Mouse (Mus musculus) kidney, embryonic 14.5 days (tissue): ENCODE measurements around the gene Sipa1l1. TPM values are rescaled to one million over a fixed set of nuclear protein-coding genes. Genes with fewer than 3 reads are reported as not detected.

Experiments
- ATAC-seq: fragments of 200-750 bp; cut with Nextera tagmentation; 2 replicates; pipeline ENCODE4 v1.8.0; 2017; ENCODE audit warnings: moderate number of reproducible peaks, mild to moderate bottlenecking, moderate TSS enrichment, moderate library complexity; ENCODE audit not compliant: low FRiP score, low TSS enrichment
- H3K27ac ChIP-seq: fragments of 300-500 bp; sonication (generic); 2 replicates; pipeline ENCODE4 v1.5.1; 2014; ENCODE audit warnings: low read depth, mild to moderate bottlenecking, low read length, moderate library complexity, mixed read lengths
- H3K27me3 ChIP-seq: fragments of 300-500 bp; sonication (generic); 2 replicates; pipeline ENCODE4 v1.6.1; 2014; ENCODE audit warnings: mild to moderate bottlenecking, low read length; ENCODE audit not compliant: control insufficient read depth, insufficient read depth
- H3K36me3 ChIP-seq: fragments of 300-500 bp; sonication (generic); 2 replicates; pipeline ENCODE4 v1.6.1; 2014; ENCODE audit warnings: low read length, mixed read lengths; ENCODE audit not compliant: control insufficient read depth, insufficient read depth
- H3K4me1 ChIP-seq: fragments of 300-500 bp; sonication (generic); 2 replicates; pipeline ENCODE4 v1.6.1; 2014; ENCODE audit warnings: low read length, mixed read lengths; ENCODE audit not compliant: control insufficient read depth, insufficient read depth
- H3K4me2 ChIP-seq: fragments of 300-500 bp; sonication (generic); replicated peaks from 2 replicates; pipeline ENCODE4 v1.6.1; 2014; ENCODE audit warnings: low read depth, mild to moderate bottlenecking, low read length
- H3K4me3 ChIP-seq: fragments of 300-500 bp; sonication (generic); 2 replicates; pipeline ENCODE4 v1.5.1; 2014; ENCODE audit warnings: mild to moderate bottlenecking, low read length
- H3K9ac ChIP-seq: fragments of 300-500 bp; sonication (generic); 2 replicates; pipeline ENCODE4 v1.6.1; 2014; ENCODE audit warnings: low read depth, mild to moderate bottlenecking, low read length, moderate library complexity
- H3K9me3 ChIP-seq: fragments of 300-500 bp; sonication (generic); 2 replicates; pipeline ENCODE4 v1.6.1; 2016; ENCODE audit warnings: low read length; ENCODE audit not compliant: control insufficient read depth
- WGBS: fragments of 180-500 bp; shearing (Covaris S2); extraction: QIAGEN DNeasy Blood & Tissue Kit; methylation state at CpG from one replicate; pipeline ENCODE4 v1.1.7; 2014; 5-methylcytosine and 5-hydroxymethylcytosine counted together
- polyA plus RNA-seq: library from polyadenylated mRNA; unstranded; fragments of >200 nt; fragmentation: Nextera tagmentation; extraction: Ambion mirVana; gene quantifications from 2 replicates; pipeline ENCODE4 v1.2.1, GENCODE M21; 2014

Sipa1l1 gene
- polyA plus RNA-seq, 1 experiment from 2014 or later = 43.8 TPM

GRCm38 (mm10) chr12:82407531-82408255 lies 238.6 kb downstream of the Sipa1l1 start:
- no peak for ATAC-seq
- H3K4me2 ChIP-seq = no peak overlapping the region
- no peaks in the 10 kb centered on the region for H3K27me3 ChIP-seq
- 80% methylated on average over 5 of the region's 5 CpGs for WGBS
- no peak overlapping the region for H3K4me3 ChIP-seq
- no peaks in the 10 kb centered on the region for H3K9me3 ChIP-seq
- H3K9ac ChIP-seq = no peak overlapping the region
- 0 out of 2 replicates have a peak, but pooled peaks cover 3% of the 10 kb centered on the region for H3K4me1 ChIP-seq
- H3K36me3 ChIP-seq = peaks cover 4% of the 10 kb centered on the region; the same call in 1 of the 2 replicates
- H3K27ac ChIP-seq = no peak overlapping the region

DNA sequence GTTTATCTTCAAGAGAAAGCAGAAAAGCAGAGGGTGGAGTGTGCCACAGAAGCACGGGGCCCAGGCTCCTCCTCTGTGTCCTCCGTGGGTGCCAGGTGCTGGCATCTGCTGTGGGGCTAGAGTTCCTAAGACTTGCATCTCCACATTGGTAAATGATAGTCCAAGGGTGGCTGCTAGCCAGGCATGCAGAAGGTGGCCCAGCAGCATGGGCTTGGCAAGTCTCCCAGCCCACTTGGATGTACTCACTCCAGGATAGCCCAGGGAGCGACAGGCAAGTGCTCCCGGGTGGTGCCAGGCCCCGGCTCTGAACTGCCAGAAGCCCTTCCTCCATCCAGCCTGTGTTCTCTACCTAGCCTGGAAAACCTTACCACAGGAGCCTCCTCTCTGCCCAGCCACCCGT lies 239.4 kb downstream of the Sipa1l1 start:
- H3K36me3 ChIP-seq = no peaks in the 10 kb centered on the region; the same call in 1 of the 2 replicates
- no peak overlapping the region for H3K4me2 ChIP-seq
- no peaks in the 10 kb centered on the region for H3K27me3 ChIP-seq
- H3K9ac ChIP-seq = no peak overlapping the region
- no peak overlapping the region for H3K27ac ChIP-seq
- no peak overlapping the region for H3K4me3 ChIP-seq
- H3K4me1 ChIP-seq = 0 out of 2 replicates have a peak, but pooled peaks cover 3% of the 10 kb centered on the region
- 88% methylated on average over 6 of the region's 6 CpGs for WGBS
- H3K9me3 ChIP-seq = no peaks in the 10 kb centered on the region
- ATAC-seq = no peak

- no peak for ATAC-seq
- WGBS = 75% methylated on average over 7 of the region's 7 CpGs
Observed at GRCm38 (mm10) chr12:82409686-82410472, 240.8 kb downstream of the Sipa1l1 start.

GRCm38 (mm10) chr12:82412291-82413032 lies 243.3 kb downstream of the Sipa1l1 start:
- no peak for ATAC-seq
- Histone ChIP-seq H3K27ac (no peak overlapping the region), H3K27me3 (no peaks in the 10 kb centered on the region), H3K9ac (no peak overlapping the region), H3K4me3 (no peak overlapping the region), H3K9me3 (no peaks in the 10 kb centered on the region), H3K36me3 (peaks cover 12% of the 10 kb centered on the region), H3K4me1 (0 out of 2 replicates have a peak, but pooled peaks cover 3% of the 10 kb centered on the region), H3K4me2 (no peak overlapping the region)
- 73% methylated on average over 3 of the region's 3 CpGs for WGBS

More at GRCm38 (mm10) chr12:82409686-82410472, 240.8 kb downstream of the Sipa1l1 start:
- Histone ChIP-seq H3K9me3 (no peaks in the 10 kb centered on the region), H3K4me3 (no peak overlapping the region), H3K9ac (no peak overlapping the region), H3K36me3 (no peaks in the 10 kb centered on the region; the same call in 1 of the 2 replicates), H3K4me2 (no peak overlapping the region), H3K27me3 (no peaks in the 10 kb centered on the region), H3K4me1 (0 out of 2 replicates have a peak, but pooled peaks cover 3% of the 10 kb centered on the region), H3K27ac (peak overlapping the region; percentile 6; the same call in 1 of the 2 replicates)

DNA sequence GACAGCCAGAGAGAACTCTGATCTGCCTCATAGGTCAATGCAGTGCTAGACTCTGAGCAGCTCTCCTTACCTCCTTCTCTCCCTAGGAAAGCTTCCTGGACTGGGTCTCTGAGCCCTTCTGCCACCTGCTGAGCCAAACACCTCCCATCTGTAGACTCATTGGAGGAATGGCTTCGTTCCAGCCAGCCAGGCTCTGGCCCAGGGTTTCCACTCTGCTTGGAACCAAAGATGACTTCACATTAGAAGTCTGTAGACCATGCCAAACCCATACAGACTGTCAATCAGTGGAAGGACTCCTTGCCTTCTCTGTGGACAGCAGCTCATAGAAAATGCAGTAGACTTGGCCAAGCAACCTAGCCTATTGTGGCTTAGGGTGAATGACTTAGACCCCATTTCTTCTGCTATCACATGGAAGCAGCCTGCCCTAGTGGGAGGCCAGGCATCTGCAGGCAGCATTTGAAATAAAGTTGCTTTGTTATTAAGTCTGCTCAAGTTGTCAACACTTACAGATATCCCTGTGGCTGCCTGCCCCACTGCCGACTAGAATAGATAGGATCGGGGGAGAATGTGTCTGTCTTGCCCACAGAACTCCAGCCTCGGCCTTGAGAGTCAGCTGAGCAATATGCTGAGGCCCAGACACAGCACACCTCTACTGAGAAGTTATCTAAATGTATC lies 246.7 kb downstream of the Sipa1l1 start:
- WGBS = 92% methylated on average over 4 of the region's 4 CpGs
- Histone ChIP-seq H3K9me3 (no peaks in the 10 kb centered on the region), H3K4me3 (no peak overlapping the region), H3K4me2 (no peak overlapping the region), H3K4me1 (0 out of 2 replicates have a peak, but pooled peaks cover 3% of the 10 kb centered on the region), H3K27me3 (no peaks in the 10 kb centered on the region), H3K36me3 (peaks cover 15% of the 10 kb centered on the region), H3K9ac (no peak overlapping the region), H3K27ac (no peak overlapping the region)
- no peak for ATAC-seq

DNA sequence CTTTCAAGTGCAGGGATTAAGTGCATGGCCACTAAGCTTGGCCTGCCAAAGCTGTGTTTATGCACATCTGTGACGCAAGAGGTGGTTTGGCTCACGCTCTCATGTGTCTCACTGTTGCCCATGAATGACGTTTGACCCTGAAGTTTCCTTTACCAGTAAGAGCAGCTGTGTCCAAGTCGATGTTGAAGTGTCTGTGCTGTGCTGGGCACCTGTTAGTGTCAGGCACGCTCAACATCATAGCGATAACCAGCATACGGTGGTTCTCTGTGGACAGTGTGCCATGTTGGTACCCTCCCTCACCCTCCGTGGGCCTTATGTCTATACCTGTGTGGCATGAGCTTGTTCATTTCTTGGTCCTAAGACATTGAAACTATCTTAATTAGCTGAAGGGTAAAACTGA lies 249.9 kb downstream of the Sipa1l1 start:
- no peaks in the 10 kb centered on the region for H3K9me3 ChIP-seq
- peaks cover 36% of the 10 kb centered on the region for H3K36me3 ChIP-seq
- no peaks in the 10 kb centered on the region for H3K27me3 ChIP-seq
- H3K27ac ChIP-seq = no peak overlapping the region
- no peaks in the 10 kb centered on the region for H3K4me1 ChIP-seq
- 92% methylated on average over 8 of the region's 8 CpGs for WGBS
- no peak overlapping the region for H3K4me2 ChIP-seq
- H3K4me3 ChIP-seq = no peak overlapping the region
- no peak overlapping the region for H3K9ac ChIP-seq
- ATAC-seq = no peak

- ATAC-seq = no peak
- no peak overlapping the region for H3K4me2 ChIP-seq
- H3K4me3 ChIP-seq = no peak overlapping the region
- H3K9ac ChIP-seq = no peak overlapping the region
- H3K27ac ChIP-seq = no peak overlapping the region
- H3K27me3 ChIP-seq = no peaks in the 10 kb centered on the region
- peaks cover 41% of the 10 kb centered on the region for H3K36me3 ChIP-seq
- no peaks in the 10 kb centered on the region for H3K4me1 ChIP-seq
- WGBS = 90% methylated on average over 15 of the region's 15 CpGs
- H3K9me3 ChIP-seq = no peaks in the 10 kb centered on the region
Observed at GRCm38 (mm10) chr12:82424783-82425182, 255.7 kb downstream of the Sipa1l1 start.

DNA sequence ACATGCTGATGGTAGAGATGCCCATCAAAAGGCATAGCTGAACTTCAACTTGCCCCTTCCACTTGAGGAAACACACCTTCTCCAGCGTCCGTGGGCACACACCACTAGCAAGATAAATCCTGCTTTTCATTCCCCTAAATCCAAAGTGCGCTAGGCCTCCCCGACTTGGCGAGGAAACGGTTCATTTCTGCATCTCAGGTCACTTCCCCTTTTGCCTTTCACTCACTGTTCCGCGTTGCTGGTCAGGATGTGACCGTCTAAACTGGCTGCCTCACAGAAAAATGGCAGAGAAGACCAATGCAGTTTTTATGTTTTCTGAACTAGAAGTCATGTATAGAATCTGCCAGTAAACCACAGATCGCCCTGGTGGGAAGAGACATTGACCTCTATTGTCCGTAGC lies 256.7 kb downstream of the Sipa1l1 start:
- Histone ChIP-seq H3K4me1 (no peaks in the 10 kb centered on the region), H3K36me3 (peaks cover 41% of the 10 kb centered on the region), H3K4me3 (no peak overlapping the region), H3K27ac (no peak overlapping the region), H3K27me3 (no peaks in the 10 kb centered on the region), H3K9me3 (no peaks in the 10 kb centered on the region), H3K9ac (no peak overlapping the region), H3K4me2 (no peak overlapping the region)
- no peak for ATAC-seq
- 84% methylated on average over 11 of the region's 11 CpGs for WGBS
